Mouse (Mus musculus) lung, embryonic 15.5 days (tissue): Measurements from ENCODE around the gene Dnajc19. TPM values are rescaled to one million over a fixed set of nuclear protein-coding genes. Genes with fewer than 3 reads are reported as not detected.
A peak's percentile ranks its signal among the peaks of the same experiment; 100 is the strongest.

ENCODE experiments used
- ATAC-seq: fragments of 200-750 bp; cut with Nextera tagmentation; 2 replicates; pipeline ENCODE4 v1.8.0; 2017; ENCODE audit warnings: moderate number of reproducible peaks, borderline replicate concordance; ENCODE audit not compliant: low FRiP score, low TSS enrichment; ENCODE audit errors: extremely low read depth
- H3K27ac ChIP-seq: fragments of 300-500 bp; sonication (generic); 2 replicates; pipeline ENCODE4 v1.5.1; 2015; ENCODE audit warnings: moderate library complexity, mild to moderate bottlenecking, inconsistent platforms
- H3K27me3 ChIP-seq: fragments of 300-500 bp; sonication (generic); 2 replicates; pipeline ENCODE4 v1.6.1; 2015; ENCODE audit warnings: inconsistent platforms
- H3K36me3 ChIP-seq: fragments of 300-500 bp; sonication (generic); 2 replicates; pipeline ENCODE4 v1.6.1; 2015; ENCODE audit warnings: inconsistent platforms
- H3K4me1 ChIP-seq: fragments of 300-500 bp; sonication (generic); 2 replicates; pipeline ENCODE4 v1.6.1; 2015; ENCODE audit warnings: inconsistent platforms
- H3K4me2 ChIP-seq: fragments of 300-500 bp; sonication (generic); 2 replicates; pipeline ENCODE4 v1.6.1; 2015; ENCODE audit warnings: inconsistent platforms, mild to moderate bottlenecking, moderate library complexity
- H3K4me3 ChIP-seq: fragments of 300-500 bp; sonication (generic); 2 replicates; pipeline ENCODE4 v1.5.1; 2015; ENCODE audit warnings: mild to moderate bottlenecking, inconsistent platforms
- H3K9ac ChIP-seq: fragments of 300-500 bp; sonication (generic); 2 replicates; pipeline ENCODE4 v1.6.1; 2015; ENCODE audit warnings: inconsistent platforms
- H3K9me3 ChIP-seq: fragments of 300-500 bp; sonication (generic); 2 replicates; pipeline ENCODE4 v1.6.1; 2016; ENCODE audit warnings: inconsistent platforms
- WGBS: fragments of 180-500 bp; shearing (Covaris S2); methylation state at CpG from one replicate; pipeline ENCODE4 v1.1.7; 2015; 5-methylcytosine and 5-hydroxymethylcytosine counted together
- polyA plus RNA-seq: library from polyadenylated mRNA; unstranded; fragments of >200 nt; fragmentation: Nextera tagmentation; extraction: Ambion mirVana; gene quantifications from 2 replicates; pipeline ENCODE4 v1.2.1, GENCODE M21; 2015

The Dnajc19 gene
- polyA plus RNA-seq, 1 experiment from 2014 or later: 122 TPM

DNA sequence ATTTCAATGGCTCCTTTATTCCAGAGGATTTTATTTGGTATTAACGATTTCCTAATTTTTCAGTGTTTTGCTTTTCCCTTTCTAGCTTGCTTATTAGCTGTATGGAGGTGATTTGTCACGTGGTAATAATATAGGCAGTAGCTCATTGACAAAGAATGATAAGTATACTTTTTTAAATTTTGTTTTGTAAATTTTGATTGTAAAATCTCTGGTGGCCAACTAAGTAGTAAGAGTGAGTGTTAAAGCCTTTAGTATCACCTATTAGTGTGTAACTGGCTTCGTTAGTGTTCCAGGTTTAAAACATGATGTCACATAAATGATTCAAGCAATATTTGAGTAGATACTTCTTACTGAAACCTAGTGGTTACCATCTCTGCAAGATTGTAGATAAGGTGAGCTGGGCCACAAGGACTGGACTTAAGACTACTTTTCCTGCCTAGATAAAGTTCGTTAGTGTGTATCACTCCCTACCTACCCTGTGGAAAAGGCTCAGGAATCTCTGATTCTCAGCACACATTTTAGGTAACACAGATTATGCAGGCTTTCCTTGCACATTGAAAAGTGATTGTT lies 59.8 kb downstream of the Dnajc19 start:
- Histone ChIP-seq H3K27me3 (no peaks in the 10 kb centered on the region), H3K4me3 (peak overlapping the region; percentile 94), H3K36me3 (no peaks in the 10 kb centered on the region), H3K9ac (peak overlapping the region; percentile 95; the same call in 1 of the 2 replicates), H3K4me2 (peak overlapping the region; percentile 88), H3K9me3 (no peaks in the 10 kb centered on the region), H3K27ac (no peak overlapping the region), H3K4me1 (peaks cover 14% of the 10 kb centered on the region)
- 69% methylated on average over 4 of the region's 4 CpGs for WGBS
- ATAC-seq: no peak

DNA sequence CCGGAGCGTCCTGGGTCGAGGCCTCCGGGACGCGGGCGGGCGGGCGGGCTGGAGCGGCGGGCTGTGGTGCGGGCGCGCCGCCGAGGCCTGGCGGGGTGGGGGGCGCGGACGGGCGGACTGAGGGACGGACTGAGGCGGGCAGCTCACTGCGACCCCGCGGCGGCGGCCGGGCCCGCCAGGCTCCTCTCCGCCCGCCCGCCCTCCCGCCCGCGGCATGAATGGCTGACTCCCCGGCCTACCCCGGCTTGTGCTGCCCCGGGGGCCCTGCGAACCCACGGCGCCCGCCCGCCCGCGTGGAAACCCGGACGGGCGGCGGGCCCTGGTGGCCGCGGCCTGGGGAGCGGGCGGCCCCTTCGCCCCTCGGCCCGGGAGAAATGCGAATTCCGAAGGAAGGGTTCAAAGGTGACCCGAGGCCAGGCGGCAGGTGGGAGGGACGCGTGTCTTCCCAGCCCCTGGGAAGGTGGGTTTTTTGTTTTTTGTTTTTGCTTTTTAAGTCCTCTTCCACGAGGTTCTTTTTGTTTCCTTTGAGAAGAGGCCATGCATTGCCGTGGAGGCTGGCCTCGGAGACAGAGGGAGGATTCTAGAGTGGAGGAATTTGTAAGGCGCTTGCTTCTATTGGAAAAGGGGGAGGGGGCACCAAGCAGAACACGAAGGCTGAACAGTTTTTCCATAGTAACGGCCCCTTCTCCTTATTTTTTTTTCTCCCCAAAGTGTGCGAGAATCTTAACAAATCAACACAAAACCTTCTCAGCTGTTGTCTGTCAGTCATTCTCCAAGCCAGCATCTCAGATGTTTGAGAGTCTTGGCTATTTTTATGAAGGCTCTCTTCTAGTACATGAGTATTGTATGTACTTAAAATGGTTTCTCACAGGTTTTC lies 60.5 kb downstream of the Dnajc19 start:
- Histone ChIP-seq H3K9me3 (no peaks in the 10 kb centered on the region), H3K4me3 (peak overlapping the region; percentile 94), H3K27me3 (no peaks in the 10 kb centered on the region), H3K9ac (peak overlapping the region; percentile 95), H3K36me3 (no peaks in the 10 kb centered on the region), H3K4me2 (peak overlapping the region; percentile 88), H3K4me1 (peaks cover 14% of the 10 kb centered on the region), H3K27ac (peak overlapping the region; percentile 88)
- peak; percentile 58 for ATAC-seq
- WGBS: under 1% methylated on average over 43 of the region's 70 CpGs

DNA sequence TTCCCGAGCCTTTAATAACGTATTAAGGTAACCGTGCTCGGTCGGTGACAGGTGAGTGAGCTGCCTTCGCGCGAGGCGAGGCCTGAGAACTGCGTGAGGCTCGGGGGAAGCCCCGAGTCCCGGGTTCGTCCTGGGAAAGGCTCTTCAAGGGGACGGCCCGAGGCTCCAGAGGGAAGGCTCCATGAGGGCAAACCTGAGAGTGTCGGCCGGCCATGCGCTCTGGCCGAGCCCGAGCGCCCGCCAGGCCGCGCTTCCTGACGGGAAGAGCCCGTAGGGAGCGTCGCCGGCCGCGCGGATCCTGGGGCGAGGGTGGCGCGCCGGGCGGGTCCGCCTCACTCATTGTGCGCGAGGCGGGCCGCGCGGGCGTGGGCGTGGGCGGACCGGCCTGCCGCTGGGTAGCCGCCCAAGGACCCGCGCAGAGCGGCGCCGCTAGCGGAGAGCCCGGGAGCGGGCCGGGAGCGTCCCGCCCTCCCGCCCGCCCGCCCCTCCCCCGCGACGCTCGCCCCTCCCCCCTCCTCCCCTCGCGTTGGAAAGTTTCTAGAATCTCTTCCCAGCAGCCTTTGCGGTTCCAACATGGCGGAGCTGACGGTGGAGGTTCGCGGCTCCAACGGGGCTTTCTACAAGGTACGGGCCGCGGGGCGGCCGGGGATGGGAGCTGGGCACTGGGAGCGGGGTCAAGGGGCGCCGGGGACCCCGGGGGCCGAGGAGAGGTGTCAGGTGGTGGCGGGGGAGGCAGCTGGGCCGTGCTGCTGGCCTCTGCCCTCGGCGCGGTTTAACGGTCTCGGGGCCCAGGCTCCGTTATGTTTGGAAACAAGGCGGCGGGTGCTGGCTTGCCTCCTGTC lies 61.4 kb downstream of the Dnajc19 start, which contains the start of gene Fxr1:
Gene Fxr1 (plus strand): TSS at position 404 of the 842 bp plus-strand sequence.
- peak within 1 kb of the TSS; percentile 88 for H3K4me2 ChIP-seq
- H3K27me3 ChIP-seq: no peaks in the 10 kb centered on the region
- H3K27ac ChIP-seq: peak within 1 kb of the TSS; percentile 88
- H3K9ac ChIP-seq: peak within 1 kb of the TSS; percentile 95
- peak; percentile 99 for ATAC-seq
- peaks cover 14% of the 10 kb centered on the region for H3K4me1 ChIP-seq
- no peaks in the 10 kb centered on the region for H3K36me3 ChIP-seq
- H3K9me3 ChIP-seq: no peaks in the 10 kb centered on the region
- H3K4me3 ChIP-seq: peak within 1 kb of the TSS; percentile 94
- under 1% methylated on average over 80 of the region's 97 CpGs for WGBS

GRCm38 (mm10) chr3:34008191-34008590 lies 72.9 kb downstream of the Dnajc19 start:
- Histone ChIP-seq H3K4me1 (no peaks in the 10 kb centered on the region), H3K36me3 (no peaks in the 10 kb centered on the region), H3K27ac (no peak overlapping the region), H3K9ac (no peak overlapping the region), H3K4me3 (no peak overlapping the region), H3K9me3 (no peaks in the 10 kb centered on the region), H3K4me2 (no peak overlapping the region), H3K27me3 (no peaks in the 10 kb centered on the region)
- no peak for ATAC-seq
- 52% methylated on average over 6 of the region's 6 CpGs for WGBS

- Histone ChIP-seq H3K27ac (no peak overlapping the region), H3K27me3 (no peaks in the 10 kb centered on the region), H3K36me3 (no peaks in the 10 kb centered on the region), H3K9ac (no peak overlapping the region), H3K4me1 (no peaks in the 10 kb centered on the region), H3K9me3 (no peaks in the 10 kb centered on the region), H3K4me3 (no peak overlapping the region), H3K4me2 (no peak overlapping the region)
- 57% methylated on average over 4 of the region's 4 CpGs for WGBS
- ATAC-seq: no peak
Measured at GRCm38 (mm10) chr3:34007611-34008010, 73.5 kb downstream of the Dnajc19 start.

DNA sequence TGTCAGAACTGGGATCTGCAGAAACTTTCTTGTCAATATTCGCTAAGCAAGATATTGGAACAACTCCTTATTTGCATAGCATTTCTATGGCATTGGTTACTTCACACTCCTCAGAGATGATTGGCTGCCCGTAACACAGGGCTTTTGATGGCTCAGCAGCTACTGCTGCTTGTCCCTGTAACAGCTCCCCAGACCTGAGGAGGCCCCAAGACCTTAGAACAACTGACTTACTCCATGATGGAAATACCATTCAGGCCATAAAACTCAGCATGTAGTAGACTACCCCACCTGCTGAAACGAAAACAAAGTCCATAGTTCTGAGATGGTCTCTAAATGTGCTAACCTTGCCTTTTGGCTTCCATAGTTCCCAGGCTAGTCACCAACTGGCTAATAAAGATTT lies 74.3 kb downstream of the Dnajc19 start:
- no peak overlapping the region for H3K4me3 ChIP-seq
- no peaks in the 10 kb centered on the region for H3K9me3 ChIP-seq
- 59% methylated on average over 3 of the region's 3 CpGs for WGBS
- H3K9ac ChIP-seq: no peak overlapping the region
- H3K4me1 ChIP-seq: no peaks in the 10 kb centered on the region
- H3K4me2 ChIP-seq: no peak overlapping the region
- no peaks in the 10 kb centered on the region for H3K27me3 ChIP-seq
- ATAC-seq: no peak
- no peak overlapping the region for H3K27ac ChIP-seq
- H3K36me3 ChIP-seq: no peaks in the 10 kb centered on the region

DNA sequence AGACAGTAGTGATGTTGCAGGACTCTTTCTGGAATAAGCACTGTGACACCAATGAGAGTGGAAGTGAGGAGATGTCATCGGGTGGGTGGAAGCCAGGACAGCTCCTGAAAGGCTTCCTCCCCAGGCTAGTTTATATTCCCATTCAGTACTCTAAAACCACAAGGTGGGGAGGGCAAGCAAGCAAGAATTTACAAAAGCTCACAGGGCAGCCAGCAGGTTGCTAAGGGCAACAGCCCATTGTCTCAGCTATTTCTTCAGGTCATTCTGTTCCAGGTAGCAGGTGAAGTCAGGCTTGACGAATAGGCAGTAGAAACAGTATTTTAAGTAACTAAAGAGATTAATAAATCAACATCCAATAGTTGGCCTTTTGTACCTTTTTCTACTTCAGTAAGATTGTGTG lies 74.8 kb downstream of the Dnajc19 start:
- Histone ChIP-seq H3K27ac (no peak overlapping the region), H3K4me1 (no peaks in the 10 kb centered on the region), H3K9ac (no peak overlapping the region), H3K4me2 (no peak overlapping the region), H3K27me3 (no peaks in the 10 kb centered on the region), H3K36me3 (no peaks in the 10 kb centered on the region), H3K9me3 (no peaks in the 10 kb centered on the region), H3K4me3 (no peak overlapping the region)
- no peak for ATAC-seq
- 61% methylated on average over 2 of the region's 2 CpGs for WGBS

Other genes with a start within 250 kb of the Dnajc19 start
- 7.0 and 9.3 TPM in 2 replicates for gene Ccdc39, start 237.0 kb downstream of the Dnajc19 start, polyA plus RNA-seq
- gene Fxr1, start 61.4 kb downstream of the Dnajc19 start, polyA plus RNA-seq: 49.0 and 51.1 TPM in 2 replicates